Mouse (Mus musculus): ENCODE measurements around the gene Stx12. TPM values are rescaled to one million over a fixed set of nuclear protein-coding genes. Genes with fewer than 3 reads are reported as not detected.

The Stx12 gene
- polyA plus RNA-seq (2017; shearing (Covaris generic)) = 44.6 TPM

DNA sequence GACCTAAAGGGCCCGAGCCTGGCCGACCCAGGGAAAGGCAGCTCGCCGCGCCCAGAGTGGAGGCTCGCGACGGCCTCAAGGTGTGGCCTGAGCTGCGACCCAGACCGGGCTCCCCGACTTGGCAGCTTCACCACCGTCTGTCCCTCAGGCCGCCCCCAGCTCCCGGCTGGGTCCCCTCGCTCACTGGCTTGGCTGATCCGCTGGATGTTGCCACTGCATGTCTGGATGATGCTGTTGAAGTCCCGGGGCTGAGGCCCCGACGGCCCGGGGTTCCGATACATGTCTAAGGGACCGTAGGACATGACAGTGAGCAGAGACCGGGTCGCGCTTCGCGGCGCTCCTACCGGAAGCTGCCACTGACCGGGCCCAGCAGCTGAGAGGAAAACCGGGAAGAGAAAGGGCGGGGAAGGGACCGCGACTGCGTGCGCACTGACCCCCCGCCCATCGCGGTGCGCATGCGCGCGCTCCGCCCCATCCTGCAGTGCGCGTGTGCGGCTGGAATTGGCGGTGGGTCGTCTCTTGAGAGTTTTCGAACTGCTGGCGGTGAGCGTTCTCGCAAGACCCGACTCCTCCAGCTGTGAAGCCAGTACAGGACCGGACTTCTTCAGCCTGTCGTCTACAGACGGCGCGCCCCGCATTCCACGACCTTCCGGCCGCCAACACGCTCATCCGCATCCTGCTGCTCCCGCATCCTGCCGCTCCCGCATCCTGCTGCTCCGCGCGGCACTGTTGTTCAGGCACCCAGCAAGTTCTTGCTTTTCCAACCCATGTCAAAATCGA lies at the start of gene Stx12:
Stx12 (minus strand) TSS at position 446 of the 780 bp plus-strand sequence.

DNA sequence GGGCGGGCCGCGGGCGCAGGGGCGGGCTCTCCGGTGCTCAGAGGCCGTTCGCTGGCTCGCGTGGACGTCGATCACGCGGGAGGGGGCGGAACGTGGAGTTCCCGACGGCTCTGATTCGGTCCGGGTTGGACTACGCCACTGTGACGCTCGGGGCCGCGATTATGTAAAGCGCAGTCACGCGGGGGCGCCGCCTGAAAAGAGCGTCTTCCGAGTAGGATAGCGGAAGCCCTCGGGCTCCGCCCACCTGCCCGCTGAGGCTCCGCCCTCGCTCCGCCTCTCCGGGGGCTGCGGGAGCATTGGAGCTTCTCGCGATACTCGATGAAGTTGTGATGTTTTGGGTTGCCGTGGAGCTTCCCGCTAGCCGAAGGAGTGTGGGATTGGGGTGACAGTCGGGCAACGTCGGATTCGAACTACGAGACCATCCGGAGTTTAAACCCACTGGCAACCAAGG lies 38.3 kb upstream of the Stx12 start, which contains the start of gene Fam76a:
Fam76a (minus strand) TSS at position 1 of the 451 bp plus-strand sequence.

DNA sequence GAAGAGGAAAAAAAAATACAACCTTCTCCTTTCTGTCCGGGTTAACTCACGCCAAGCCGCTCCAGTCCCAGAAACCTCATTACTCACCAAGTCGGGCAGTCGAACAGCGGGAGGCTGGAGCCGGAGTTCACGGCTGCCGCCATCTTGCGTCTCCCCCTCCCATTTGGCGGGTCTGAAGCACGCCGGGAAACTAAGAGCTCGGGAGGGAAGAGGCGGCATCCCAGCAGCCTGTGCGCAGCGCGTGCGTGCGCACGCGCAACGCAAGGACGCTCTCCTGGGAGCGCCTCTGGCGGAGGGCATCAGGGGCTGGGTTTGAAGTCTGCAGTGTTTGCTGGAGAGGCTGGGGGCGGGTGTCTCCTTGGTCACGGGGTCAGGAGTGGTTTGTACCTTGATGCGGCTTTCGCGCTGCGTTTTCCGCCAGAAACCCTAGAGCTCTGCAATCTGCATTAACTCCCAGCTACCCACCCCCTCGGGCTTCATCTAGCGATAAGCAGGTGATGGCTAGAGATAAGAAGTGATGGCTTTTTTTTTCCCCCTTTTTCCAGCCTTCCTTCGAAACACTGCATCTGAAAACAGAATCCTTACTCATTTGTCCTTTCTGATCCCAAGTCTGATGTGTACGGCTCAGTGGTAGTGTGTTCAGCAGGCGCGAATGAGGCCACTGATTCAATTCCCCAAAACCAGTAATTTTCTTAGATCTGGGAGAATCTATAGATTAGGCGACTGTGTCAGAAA lies 41.2 kb downstream of the Stx12 start, which contains the start of gene Ppp1r8:
Ppp1r8 (minus strand) TSS at position 200 of the 735 bp plus-strand sequence.

Other genes with a start within 250 kb of the Stx12 start
- 37.8 TPM for gene Eya3, start 245.5 kb downstream of the Stx12 start, polyA plus RNA-seq (2017; shearing (Covaris generic))
- gene Xkr8, start 152.0 kb downstream of the Stx12 start, polyA plus RNA-seq (2017; shearing (Covaris generic)) = 8.1 TPM
- gene Smpdl3b, start 127.3 kb downstream of the Stx12 start, polyA plus RNA-seq (2017; shearing (Covaris generic)) = 2.6 TPM
- gene Rpa2, start 116.2 kb downstream of the Stx12 start, polyA plus RNA-seq (2017; shearing (Covaris generic)) = 69.4 TPM
- gene Themis2, start 88.1 kb downstream of the Stx12 start, polyA plus RNA-seq (2017; shearing (Covaris generic)) = 3.1 TPM
- 55.3 TPM for gene Ppp1r8, start 41.3 kb downstream of the Stx12 start, polyA plus RNA-seq (2017; shearing (Covaris generic))
- 27.1 TPM for gene Fam76a, start 38.0 kb upstream of the Stx12 start, polyA plus RNA-seq (2017; shearing (Covaris generic))
- 5.7 TPM for gene Fgr, start 89.6 kb upstream of the Stx12 start, polyA plus RNA-seq (2017; shearing (Covaris generic))
- 6.7 TPM for gene Ahdc1, start 126.8 kb upstream of the Stx12 start, polyA plus RNA-seq (2017; shearing (Covaris generic))
- 95.9 TPM for gene Wasf2, start 246.0 kb upstream of the Stx12 start, polyA plus RNA-seq (2017; shearing (Covaris generic))